Mouse (Mus musculus): ENCODE measurements at regions not wholly inside any gene's neighbourhood (a gene's known extent, or its start where the extent isn't known, plus 50 kb on each side); places are given as distances from the start of the nearest gene placed in this dataset.

- WGBS: 56% methylated on average over 13 of the region's 13 CpGs
- Histone ChIP-seq H3K9me3 (no peaks in the 10 kb centered on the region), H3K27me3 (no peaks in the 10 kb centered on the region), H3K36me3 (no peaks in the 10 kb centered on the region), H3K27ac (replicated peaks) (no peak overlapping the region), H3K4me3 (no peak overlapping the region), H3K4me2 (no peak overlapping the region), H3K9ac (no peak overlapping the region), H3K4me1 (replicated peaks) (peaks cover 53% of the 10 kb centered on the region)
- ATAC-seq (ENCODE audit: low read depth): no peak
These were observed 233.8 kb downstream of the Sox9 start for GRCm38 (mm10) chr11:113015686-113016304.

DNA sequence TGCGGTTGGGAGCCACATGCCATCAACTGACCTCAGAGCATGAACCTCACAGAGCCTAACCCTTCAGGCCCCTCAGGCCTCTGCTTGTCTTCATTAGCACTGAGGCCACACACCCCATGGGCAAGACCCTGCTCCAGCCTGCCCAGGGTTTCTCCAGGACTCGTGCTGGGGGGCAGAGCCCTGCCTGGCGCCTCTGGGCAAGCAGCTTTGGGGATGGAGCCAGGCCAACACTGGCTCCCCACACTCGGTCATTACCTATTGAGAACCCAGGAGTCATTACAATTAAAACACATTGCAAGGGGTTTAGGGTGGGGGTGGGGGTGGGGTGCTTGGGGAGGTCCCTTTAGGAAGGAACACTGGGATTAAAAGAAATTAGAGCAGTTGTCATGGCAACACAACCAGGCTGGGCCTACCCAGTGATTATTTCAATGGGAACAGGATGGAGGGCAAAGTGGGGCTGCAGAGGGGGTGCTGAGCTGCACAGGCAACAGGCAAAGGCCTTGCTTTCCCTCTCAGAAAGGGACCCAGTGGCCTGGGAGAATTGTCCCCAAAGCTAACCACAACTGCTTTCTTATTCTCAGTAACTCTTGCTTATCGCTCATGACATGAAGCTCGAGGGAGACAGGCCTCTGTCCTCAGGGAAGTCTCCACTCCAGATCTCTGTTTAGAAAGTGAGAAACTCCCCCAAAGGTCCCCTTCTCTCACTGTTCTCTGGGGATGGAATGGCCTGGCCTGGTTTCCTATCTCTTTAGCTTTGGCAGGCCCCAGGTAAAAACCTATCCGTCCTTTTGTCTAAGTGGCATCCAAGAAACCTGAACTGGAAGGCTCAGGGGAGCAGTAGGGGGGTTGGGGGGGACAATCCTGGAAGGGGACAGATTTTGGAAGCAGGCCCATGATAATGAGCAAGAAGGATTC lies 235.0 kb downstream of the Sox9 start:
- Histone ChIP-seq H3K27ac (replicated peaks) (peak overlapping the region; percentile 59), H3K4me2 (no peak overlapping the region), H3K27me3 (no peaks in the 10 kb centered on the region), H3K36me3 (no peaks in the 10 kb centered on the region), H3K4me3 (no peak overlapping the region), H3K9me3 (no peaks in the 10 kb centered on the region), H3K4me1 (replicated peaks) (peaks cover 53% of the 10 kb centered on the region), H3K9ac (0 out of 2 replicates have a peak overlapping the region, but pooled peaks have one; percentile 31)
- peak; percentile 73 for ATAC-seq (ENCODE audit: low read depth)
- WGBS: 30% methylated on average over 7 of the region's 7 CpGs

DNA sequence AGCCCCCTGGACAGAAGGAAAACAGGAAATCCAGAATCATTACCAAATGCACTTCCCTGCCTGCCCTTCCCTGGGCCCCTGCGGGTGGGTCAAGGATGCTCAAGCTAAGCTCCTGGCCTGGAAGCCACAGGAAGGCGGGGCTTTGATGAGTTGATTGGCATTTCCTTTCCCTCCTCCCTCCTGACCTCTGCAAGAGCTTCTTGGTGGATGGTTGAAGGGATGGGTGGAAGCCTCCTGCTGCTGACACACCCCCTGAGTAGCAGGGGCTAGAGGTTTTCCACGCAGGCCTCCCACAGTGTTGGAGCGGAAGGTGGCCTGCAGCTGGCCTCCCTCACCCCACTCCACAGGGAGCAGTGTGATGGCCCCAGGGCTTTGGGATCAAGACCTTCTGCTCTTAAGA lies 239.5 kb downstream of the Sox9 start:
- Histone ChIP-seq H3K9me3 (0 out of 2 replicates have a peak, but pooled peaks cover 5% of the 10 kb centered on the region), H3K4me1 (replicated peaks) (peaks cover 17% of the 10 kb centered on the region), H3K27me3 (no peaks in the 10 kb centered on the region), H3K9ac (no peak overlapping the region), H3K4me2 (no peak overlapping the region), H3K36me3 (no peaks in the 10 kb centered on the region), H3K4me3 (no peak overlapping the region), H3K27ac (replicated peaks) (no peak overlapping the region)
- WGBS: 53% methylated on average over 4 of the region's 4 CpGs
- no peak for ATAC-seq (ENCODE audit: low read depth)

DNA sequence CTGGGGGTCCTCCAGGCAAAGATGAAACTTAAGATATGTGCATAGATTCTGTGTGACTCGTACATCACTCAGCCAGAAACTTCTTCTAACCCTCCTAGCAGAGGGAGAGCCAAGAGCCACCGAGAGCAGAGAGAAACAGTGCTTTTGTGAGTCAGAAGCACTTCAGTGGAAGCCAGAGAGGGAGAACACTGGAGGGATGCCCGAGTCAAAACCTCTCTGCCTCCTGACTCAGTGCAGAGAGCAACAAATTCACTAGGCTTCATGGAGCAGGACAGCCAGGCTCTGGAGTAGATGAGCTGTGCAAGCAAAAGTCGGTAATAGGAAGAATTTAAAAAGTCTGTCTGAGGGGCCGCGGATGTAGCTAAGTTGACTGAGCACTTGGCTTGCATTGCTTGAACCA lies 245.0 kb downstream of the Sox9 start:
- no peak for ATAC-seq (ENCODE audit: low read depth)

DNA sequence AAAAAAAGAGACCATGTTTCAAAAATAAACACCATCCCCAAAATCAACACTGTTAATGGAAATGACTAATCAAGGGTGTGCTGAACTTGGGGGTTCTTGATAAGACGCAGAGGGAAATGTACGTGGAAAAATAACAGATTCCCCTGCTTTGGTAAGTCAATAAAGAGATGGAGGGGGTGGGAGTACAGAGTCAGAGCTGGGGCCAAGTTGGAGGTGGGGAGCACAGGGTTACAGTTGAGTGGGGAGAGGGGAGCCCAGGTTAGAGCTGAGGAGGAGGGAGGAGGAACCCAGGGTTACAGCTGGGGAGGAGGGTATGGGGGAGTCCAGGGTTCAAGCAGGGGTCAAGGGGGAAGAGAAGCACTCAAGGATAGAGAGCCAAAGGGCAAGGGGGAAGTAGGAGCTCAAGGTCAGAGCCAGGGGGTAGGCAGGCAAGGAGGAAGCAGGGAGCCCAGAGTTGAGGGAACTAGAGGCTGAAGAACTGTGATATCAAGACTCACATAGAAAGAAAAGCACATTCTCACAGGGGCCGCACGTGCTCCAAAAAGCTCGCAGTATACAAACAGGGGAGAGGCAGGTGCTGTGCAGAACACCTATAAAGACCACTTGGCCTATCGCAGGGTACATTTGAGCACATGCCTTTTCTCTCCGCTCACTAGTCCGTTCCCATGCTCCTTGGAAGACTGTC lies 246.4 kb downstream of the Sox9 start:
- Histone ChIP-seq H3K9me3 (no peaks in the 10 kb centered on the region), H3K4me2 (no peak overlapping the region), H3K27ac (replicated peaks) (no peak overlapping the region), H3K27me3 (no peaks in the 10 kb centered on the region), H3K36me3 (no peaks in the 10 kb centered on the region), H3K4me3 (no peak overlapping the region), H3K4me1 (replicated peaks) (peaks cover 6% of the 10 kb centered on the region; the same call in 1 of the 2 replicates), H3K9ac (no peak overlapping the region)
- 91% methylated on average over 8 of the region's 8 CpGs for WGBS
- no peak for ATAC-seq (ENCODE audit: low read depth)

More for the DNA sequence above, 245.0 kb downstream of the Sox9 start:
- Histone ChIP-seq H3K27ac (replicated peaks) (no peak overlapping the region), H3K9ac (no peak overlapping the region), H3K4me1 (replicated peaks) (peaks cover 6% of the 10 kb centered on the region; the same call in 1 of the 2 replicates), H3K27me3 (no peaks in the 10 kb centered on the region), H3K4me2 (no peak overlapping the region), H3K9me3 (0 out of 2 replicates have a peak, but pooled peaks cover 5% of the 10 kb centered on the region), H3K36me3 (no peaks in the 10 kb centered on the region), H3K4me3 (no peak overlapping the region)
- 70% methylated on average over 6 of the region's 6 CpGs for WGBS

DNA sequence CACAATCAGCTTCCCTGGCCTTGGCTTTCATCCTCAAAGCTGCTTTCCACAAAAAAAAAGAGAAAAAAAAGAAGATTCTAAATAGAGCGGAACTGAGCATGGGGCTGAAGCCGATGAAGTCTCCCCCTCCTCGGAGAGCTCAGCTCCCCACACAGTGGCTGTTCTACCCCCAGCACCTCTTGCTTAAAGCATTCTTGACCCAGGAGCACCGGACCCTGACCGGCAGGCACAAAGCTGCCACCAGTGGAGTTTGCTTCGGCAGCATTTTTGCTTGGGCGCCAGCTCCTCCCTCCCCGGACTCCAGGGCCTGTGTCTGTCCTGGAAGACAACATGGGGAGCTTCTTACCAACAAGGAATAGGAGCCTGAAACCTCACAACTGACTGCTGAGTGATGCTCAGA lies 249.4 kb downstream of the Sox9 start:
- Histone ChIP-seq H3K36me3 (no peaks in the 10 kb centered on the region), H3K4me1 (replicated peaks) (peaks cover 6% of the 10 kb centered on the region; the same call in 1 of the 2 replicates), H3K4me2 (no peak overlapping the region), H3K27ac (replicated peaks) (no peak overlapping the region), H3K9ac (no peak overlapping the region), H3K4me3 (no peak overlapping the region), H3K27me3 (no peaks in the 10 kb centered on the region), H3K9me3 (no peaks in the 10 kb centered on the region)
- 72% methylated on average over 8 of the region's 8 CpGs for WGBS
- no peak for ATAC-seq (ENCODE audit: low read depth)

DNA sequence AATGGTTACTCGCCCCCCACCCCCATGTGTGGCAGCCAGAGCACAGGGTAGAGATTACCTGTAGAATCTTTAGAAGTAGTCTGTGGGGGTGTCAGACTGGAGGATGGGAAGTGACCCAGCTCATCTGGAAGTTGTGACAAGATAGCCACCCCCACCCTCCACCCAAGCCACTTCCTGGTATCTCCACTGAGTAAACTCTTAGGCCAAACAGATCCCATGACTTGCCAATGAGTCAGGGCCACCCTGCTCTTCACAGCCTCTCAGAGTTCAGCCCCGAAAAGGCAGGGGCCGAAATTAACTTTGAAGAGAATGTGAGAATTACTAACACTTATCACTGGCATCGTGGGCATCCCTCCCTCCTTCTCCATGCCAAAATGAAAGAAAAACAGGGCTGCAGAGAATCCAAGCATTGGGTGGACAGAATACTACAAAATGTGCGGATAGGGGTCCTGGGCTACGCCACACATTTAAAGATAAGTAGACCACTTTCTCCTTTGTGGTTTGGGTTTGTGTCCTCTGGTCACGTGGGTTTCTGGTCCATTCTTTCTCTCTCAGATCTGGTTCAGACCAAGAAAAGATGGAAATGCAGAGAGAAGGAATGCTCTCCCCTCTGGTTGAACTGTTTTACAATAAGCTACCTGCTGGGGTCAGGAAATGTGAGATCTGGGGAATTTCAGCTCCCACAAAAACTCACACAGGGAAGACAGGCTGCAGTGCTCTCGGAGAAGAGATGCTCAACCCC lies 250.6 kb downstream of the Sox9 start:
- Histone ChIP-seq H3K4me3 (no peak overlapping the region), H3K36me3 (no peaks in the 10 kb centered on the region), H3K4me1 (replicated peaks) (peaks cover 6% of the 10 kb centered on the region; the same call in 1 of the 2 replicates), H3K9ac (no peak overlapping the region), H3K27ac (replicated peaks) (no peak overlapping the region), H3K4me2 (no peak overlapping the region), H3K27me3 (no peaks in the 10 kb centered on the region), H3K9me3 (no peaks in the 10 kb centered on the region)
- no peak for ATAC-seq (ENCODE audit: low read depth)
- WGBS: 85% methylated on average over 8 of the region's 8 CpGs

GRCm38 (mm10) chr11:113034911-113035310 lies 252.9 kb downstream of the Sox9 start:
- peaks cover 7% of the 10 kb centered on the region; the same call in 1 of the 2 replicates for H3K4me1 ChIP-seq (replicated peaks)
- no peak overlapping the region for H3K4me2 ChIP-seq
- ATAC-seq (ENCODE audit: low read depth): no peak
- no peak overlapping the region for H3K9ac ChIP-seq
- no peak overlapping the region for H3K27ac ChIP-seq (replicated peaks)
- H3K36me3 ChIP-seq: no peaks in the 10 kb centered on the region
- 93% methylated on average over 13 of the region's 13 CpGs for WGBS
- no peaks in the 10 kb centered on the region for H3K9me3 ChIP-seq
- no peak overlapping the region for H3K4me3 ChIP-seq
- H3K27me3 ChIP-seq: no peaks in the 10 kb centered on the region

DNA sequence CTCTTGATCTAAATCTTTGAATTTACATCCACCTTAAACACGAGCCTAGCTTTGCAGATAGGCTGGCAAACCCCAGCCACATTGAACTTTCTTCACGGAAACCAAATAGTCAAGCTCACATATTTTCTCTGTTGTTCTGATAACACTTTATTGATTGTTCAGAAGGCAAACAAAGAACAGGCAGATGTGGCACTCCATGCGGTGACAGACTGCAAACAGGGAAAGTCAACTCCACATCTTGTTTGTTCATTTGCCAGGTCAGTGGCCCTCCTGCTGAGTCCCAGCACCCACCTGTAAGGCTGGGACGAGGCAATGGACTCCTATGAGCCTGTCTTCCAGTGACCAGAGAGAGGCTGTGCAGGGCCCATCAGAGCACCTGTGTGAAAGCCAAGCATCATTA lies 255.7 kb downstream of the Sox9 start:
- Histone ChIP-seq H3K4me3 (no peak overlapping the region), H3K9ac (no peak overlapping the region), H3K36me3 (peaks cover 4% of the 10 kb centered on the region; the same call in 1 of the 2 replicates), H3K4me1 (replicated peaks) (0 out of 2 replicates have a peak, but pooled peaks cover 11% of the 10 kb centered on the region), H3K27me3 (no peaks in the 10 kb centered on the region), H3K27ac (replicated peaks) (no peak overlapping the region), H3K9me3 (no peaks in the 10 kb centered on the region), H3K4me2 (no peak overlapping the region)
- WGBS: 83% methylated on average over 4 of the region's 4 CpGs
- ATAC-seq (ENCODE audit: low read depth): no peak

- Histone ChIP-seq H3K9me3 (no peaks in the 10 kb centered on the region), H3K9ac (no peak overlapping the region), H3K4me2 (no peak overlapping the region), H3K4me1 (replicated peaks) (peaks cover 45% of the 10 kb centered on the region), H3K27me3 (no peaks in the 10 kb centered on the region), H3K36me3 (peaks cover 7% of the 10 kb centered on the region; the same call in 1 of the 2 replicates), H3K4me3 (no peak overlapping the region), H3K27ac (replicated peaks) (no peak overlapping the region)
- WGBS: 55% methylated on average over 5 of the region's 5 CpGs
- no peak for ATAC-seq (ENCODE audit: low read depth)
These were observed 260.7 kb downstream of the Sox9 start for GRCm38 (mm10) chr11:113042710-113043109.

- H3K27me3 ChIP-seq: no peaks in the 10 kb centered on the region
- no peak overlapping the region for H3K4me3 ChIP-seq
- peak; percentile 84 for ATAC-seq (ENCODE audit: low read depth)
- peak overlapping the region; percentile 81 for H3K27ac ChIP-seq (replicated peaks)
- H3K9me3 ChIP-seq: no peaks in the 10 kb centered on the region
- WGBS: 24% methylated on average over 20 of the region's 20 CpGs
- H3K9ac ChIP-seq: peak overlapping the region; percentile 9; the same call in 1 of the 2 replicates
- peaks cover 47% of the 10 kb centered on the region for H3K4me1 ChIP-seq (replicated peaks)
- peak overlapping the region; percentile 38 for H3K4me2 ChIP-seq
- H3K36me3 ChIP-seq: peaks cover 4% of the 10 kb centered on the region; the same call in 1 of the 2 replicates
These were observed 264.4 kb downstream of the Sox9 start for GRCm38 (mm10) chr11:113046200-113047051.

Data from neural tube, embryonic 13.5 days (tissue).